Mouse (Mus musculus): Measurements from ENCODE around the gene Pbld1.

- TF ChIP-seq CTCF (IDR thresholded peaks at IDR 0.05; ENCODE audit: extremely low read depth, insufficient read length, insufficient replicate concordance, low read depth, low read length) (no peak), POLR2A (IDR thresholded peaks at IDR 0.05; ENCODE audit: low read depth, low read length) (no peak)
Observed at GRCm38 (mm10) chr10:63091915-63092314, 32.0 kb downstream of the Pbld1 start.
